Mouse (Mus musculus) myocyte (in vitro differentiated cells): ENCODE results near the gene Brdt. TPM values are rescaled to one million over a fixed set of nuclear protein-coding genes. Genes with fewer than 3 reads are reported as not detected.

Experiments used
- H3K27me3 ChIP-seq: one replicate; pipeline ENCODE4 v1.6.1; 2011; ENCODE audit not compliant: control insufficient read depth, insufficient read depth, insufficient read length
- H3K36me3 ChIP-seq: one replicate; pipeline ENCODE4 v1.6.1; 2011; ENCODE audit not compliant: control insufficient read depth, insufficient read depth
- H3K4me2 ChIP-seq: one replicate; pipeline ENCODE4 v1.6.1; 2011; ENCODE audit warnings: low read depth, control low read depth
- H3K4me3 ChIP-seq: one replicate; pipeline ENCODE4 v1.5.1; 2011; ENCODE audit warnings: mild to moderate bottlenecking, control low read depth, moderate library complexity
- H3K79me2 ChIP-seq: one replicate; pipeline ENCODE4 v1.6.1; 2011; ENCODE audit not compliant: control insufficient read depth, insufficient read depth
- H3ac ChIP-seq: one replicate; pipeline ENCODE4 v1.6.1; 2011; ENCODE audit not compliant: control insufficient read depth, insufficient read length
- CEBPB ChIP-seq: IDR thresholded peaks from 2 replicates; pipeline ENCODE4 v1.6.1; 2011; ENCODE audit warnings: mild to moderate bottlenecking, moderate library complexity; ENCODE audit not compliant: poor library complexity, insufficient read depth, severe bottlenecking
- E2F4 ChIP-seq: IDR thresholded peaks from one replicate; pipeline ENCODE4 v1.6.1; 2011; ENCODE audit warnings: mild to moderate bottlenecking, control low read depth, moderate library complexity; ENCODE audit not compliant: insufficient read depth
- MAX ChIP-seq: IDR thresholded peaks from one replicate; pipeline ENCODE4 v1.6.1; 2011; ENCODE audit warnings: low read depth, mild to moderate bottlenecking, control low read depth
- MYOD1 ChIP-seq, 3 experiments: IDR thresholded peaks; one replicate each; pipeline ENCODE4 v1.6.1; 2011; ENCODE audit warnings: control low read depth in 2 of 3, low read depth in 2 of 3, mild to moderate bottlenecking in 2 of 3, moderate library complexity in 1 of 3; ENCODE audit not compliant: insufficient read length in 2 of 3, control insufficient read depth in 1 of 3
- MYOG ChIP-seq, 3 experiments: IDR thresholded peaks; one replicate each; pipeline ENCODE4 v1.6.1; 2011; ENCODE audit warnings: control low read depth in 2 of 3, low read depth in 2 of 3, mild to moderate bottlenecking in 2 of 3; ENCODE audit not compliant: insufficient read length in 2 of 3, control insufficient read depth in 1 of 3, insufficient read depth in 1 of 3
- POLR2A ChIP-seq: IDR thresholded peaks from one replicate; pipeline ENCODE4 v1.6.1; 2011; ENCODE audit warnings: low read depth, mild to moderate bottlenecking, control low read depth, moderate library complexity; ENCODE audit not compliant: insufficient read length
- POLR2AphosphoS2 ChIP-seq: IDR thresholded peaks from one replicate; pipeline ENCODE4 v1.6.1; 2011; ENCODE audit warnings: low read depth, control low read depth; ENCODE audit not compliant: insufficient read length
- REST ChIP-seq: IDR thresholded peaks from one replicate; pipeline ENCODE4 v1.6.1; 2011; ENCODE audit warnings: mild to moderate bottlenecking, control low read depth, moderate library complexity; ENCODE audit not compliant: insufficient read depth, insufficient read length
- SRF ChIP-seq: IDR thresholded peaks from one replicate; pipeline ENCODE4 v1.6.1; 2011; ENCODE audit warnings: low read depth; ENCODE audit not compliant: control insufficient read depth, insufficient read length
- TCF12 ChIP-seq: IDR thresholded peaks from one replicate; pipeline ENCODE4 v1.6.1; 2011; ENCODE audit warnings: mild to moderate bottlenecking, control low read depth; ENCODE audit not compliant: poor library complexity, insufficient read depth, severe bottlenecking
- TCF3 ChIP-seq: IDR thresholded peaks from one replicate; pipeline ENCODE4 v1.6.1; 2011; ENCODE audit warnings: low read depth, control low read depth; ENCODE audit not compliant: insufficient read length
- USF1 ChIP-seq: IDR thresholded peaks from one replicate; pipeline ENCODE4 v1.6.1; 2011; ENCODE audit warnings: low read depth, mild to moderate bottlenecking, control low read depth, moderate library complexity
- polyA plus RNA-seq: library from polyadenylated mRNA; unstranded; fragments of >200 nt; fragmentation: generic; extraction: Trizol; gene quantifications from one replicate; pipeline ENCODE4 v1.2.1, GENCODE M21; 2012; ENCODE audit warnings: missing spikeins

Brdt gene
- polyA plus RNA-seq = 0.95 TPM

DNA sequence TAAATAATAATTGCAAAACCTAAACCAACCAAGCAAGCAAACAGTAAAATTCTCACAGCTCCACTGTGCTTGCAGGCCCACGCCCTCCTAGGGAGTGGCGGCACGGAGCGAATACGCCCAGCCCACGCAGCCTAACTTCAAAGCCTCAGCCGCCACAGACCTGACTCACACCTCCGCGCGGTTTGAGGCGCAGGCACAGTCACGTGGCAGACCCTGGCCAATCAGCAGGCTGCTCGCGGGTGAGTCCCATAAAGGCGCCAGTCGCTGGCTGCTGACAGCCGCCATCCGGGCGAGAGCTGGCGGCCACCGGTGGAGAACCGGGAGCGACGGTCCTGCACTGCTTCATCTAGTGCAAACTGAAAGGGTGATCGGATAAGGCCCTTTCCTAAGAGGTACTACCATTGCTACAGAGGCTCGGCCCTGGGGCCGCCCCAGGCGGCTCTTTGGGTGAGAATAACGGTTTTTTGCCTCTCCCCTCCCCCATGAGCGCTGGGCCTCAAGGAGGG is at the start of gene Brdt:
Gene Brdt (plus strand): TSS at position 244 of the 506 bp plus-strand sequence.
- Histone ChIP-seq H3K4me2 (no peak within 1 kb of the TSS), H3K27me3 (no peaks in the 10 kb centered on the region), H3K4me3 (no peak within 1 kb of the TSS), H3K79me2 (no peaks in the 10 kb centered on the region), H3K36me3 (no peaks in the 10 kb centered on the region), H3ac (no peak within 1 kb of the TSS)
- TF ChIP-seq MYOG (IDR thresholded peaks at IDR 0.05; ENCODE audit: control insufficient read depth in 1 of 3, insufficient read depth in 1 of 3, insufficient read length in 2 of 3, low read depth in 2 of 3) = no peak
- no peak for TF ChIP-seq MAX
- TF ChIP-seq TCF3 = no peak
- no peak for TF ChIP-seq USF1
- TF ChIP-seq MYOD1 (IDR thresholded peaks at IDR 0.05; ENCODE audit: control insufficient read depth in 1 of 3, insufficient read length in 2 of 3, low read depth in 2 of 3) = no peak
- no peak for TF ChIP-seq E2F4
- no peak for TF ChIP-seq POLR2AphosphoS2
- no peak for TF ChIP-seq TCF12
- no peak for TF ChIP-seq REST
- TF ChIP-seq CEBPB = no peak
- TF ChIP-seq POLR2A = no peak
- TF ChIP-seq SRF = no peak

DNA sequence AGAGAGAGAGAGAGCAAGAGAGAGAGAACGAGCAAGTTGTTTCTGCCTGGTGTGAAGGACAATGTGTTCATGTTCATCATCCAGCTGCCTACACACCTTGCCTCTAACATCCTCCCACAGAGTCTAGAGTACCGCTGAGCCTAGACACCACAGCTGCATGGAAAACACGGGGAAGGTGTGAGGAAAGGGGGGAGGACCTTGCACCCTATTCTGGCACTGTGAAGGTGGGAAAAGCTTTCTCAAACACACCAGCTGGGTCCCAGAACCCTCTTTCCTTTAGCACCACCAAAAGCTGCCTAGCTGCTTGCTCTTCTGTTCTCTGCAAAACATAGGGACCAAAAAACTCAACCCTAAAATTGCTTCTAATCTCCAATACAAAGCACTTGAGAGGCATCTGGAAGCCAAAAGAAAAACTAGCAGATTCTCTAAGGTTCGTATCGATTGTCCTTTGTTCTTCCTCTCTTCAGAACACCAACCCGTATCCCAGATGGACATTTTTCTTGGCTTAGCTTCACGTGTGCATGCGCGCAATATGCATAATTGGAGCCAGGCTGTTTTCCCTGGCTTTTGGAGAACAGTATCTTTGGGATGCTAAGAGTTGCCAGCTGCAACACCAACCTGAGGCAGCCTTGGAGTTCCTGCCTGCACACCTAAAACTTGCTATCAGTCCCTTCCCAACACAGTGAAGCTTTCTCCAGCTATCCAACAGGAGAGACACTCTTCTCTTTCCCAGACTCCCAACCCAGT is 48.2 kb upstream of the Brdt start:
- H3K4me2 ChIP-seq = no peak overlapping the region
- H3K79me2 ChIP-seq = no peaks in the 10 kb centered on the region
- no peaks in the 10 kb centered on the region for H3K36me3 ChIP-seq
- TF ChIP-seq SRF (no peak), MYOD1 (IDR thresholded peaks at IDR 0.05; ENCODE audit: control insufficient read depth in 1 of 3, insufficient read length in 2 of 3, low read depth in 2 of 3) (no peak), MAX (no peak), REST (no peak)
- no peak overlapping the region for H3ac ChIP-seq
- H3K27me3 ChIP-seq = peaks cover 6% of the 10 kb centered on the region
- H3K4me3 ChIP-seq = no peak overlapping the region

DNA sequence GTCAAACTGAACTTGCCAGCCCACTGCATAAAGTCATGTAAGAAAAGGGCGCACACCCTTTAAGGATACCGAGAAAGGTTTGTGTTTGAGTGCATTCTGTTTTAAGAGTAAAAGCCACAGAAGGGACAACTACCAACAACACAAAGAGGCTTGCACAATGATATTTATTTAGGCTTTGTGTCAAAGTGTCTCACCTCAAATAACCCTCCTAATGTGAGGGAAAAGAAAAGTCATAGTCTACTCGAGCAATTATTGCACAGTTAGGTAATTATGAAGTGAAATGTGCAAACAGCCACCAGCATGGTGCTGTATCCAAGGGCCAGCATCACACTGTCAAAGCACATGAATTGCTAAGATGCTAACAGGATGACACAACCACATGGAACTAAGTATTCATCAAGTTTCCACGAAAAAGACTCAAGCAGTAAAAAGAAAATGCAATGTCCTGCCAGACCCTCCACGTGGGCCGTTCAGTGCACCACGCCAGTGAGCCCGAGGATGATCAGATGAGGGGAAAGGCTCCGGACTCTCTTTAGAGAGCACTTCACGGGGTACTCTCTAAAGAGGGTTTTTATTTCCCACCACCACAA is 46.9 kb upstream of the Brdt start:
- Histone ChIP-seq H3ac (no peak overlapping the region), H3K79me2 (no peaks in the 10 kb centered on the region), H3K4me3 (no peak overlapping the region), H3K36me3 (no peaks in the 10 kb centered on the region), H3K27me3 (peaks cover 15% of the 10 kb centered on the region), H3K4me2 (no peak overlapping the region)
- TF ChIP-seq CEBPB = no peak
- TF ChIP-seq USF1 = no peak
- no peak for TF ChIP-seq REST
- TF ChIP-seq SRF = no peak
- TF ChIP-seq POLR2AphosphoS2 = no peak
- no peak for TF ChIP-seq MYOD1 (IDR thresholded peaks at IDR 0.05; ENCODE audit: control insufficient read depth in 1 of 3, insufficient read length in 2 of 3, low read depth in 2 of 3)
- no peak for TF ChIP-seq E2F4
- no peak for TF ChIP-seq TCF3
- TF ChIP-seq TCF12 = no peak
- TF ChIP-seq MAX = no peak
- TF ChIP-seq MYOG (IDR thresholded peaks at IDR 0.05; ENCODE audit: control insufficient read depth in 1 of 3, insufficient read depth in 1 of 3, insufficient read length in 2 of 3, low read depth in 2 of 3) = no peak
- no peak for TF ChIP-seq POLR2A

DNA sequence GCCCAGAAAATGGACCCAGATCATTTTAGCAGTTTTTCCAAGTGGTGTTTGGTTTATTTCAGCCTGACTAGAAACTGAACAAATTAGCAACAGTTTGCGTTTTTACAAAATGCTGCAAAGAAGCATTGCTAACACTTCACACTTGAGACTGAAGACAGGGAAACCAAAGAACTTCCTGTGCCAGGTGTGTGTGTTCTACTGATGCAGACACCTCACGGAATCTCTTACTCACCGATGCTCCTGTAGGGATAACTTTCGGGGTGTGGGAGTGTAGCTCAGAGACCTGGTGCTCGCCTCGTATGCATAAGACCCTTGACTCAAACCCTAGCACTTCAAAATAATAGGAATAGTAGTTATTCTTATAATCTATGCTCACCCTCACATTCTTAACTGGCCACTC is 45.4 kb upstream of the Brdt start:
- H3ac ChIP-seq = no peak overlapping the region
- peaks cover 22% of the 10 kb centered on the region for H3K27me3 ChIP-seq
- no peaks in the 10 kb centered on the region for H3K36me3 ChIP-seq
- H3K79me2 ChIP-seq = no peaks in the 10 kb centered on the region
- H3K4me3 ChIP-seq = no peak overlapping the region
- no peak overlapping the region for H3K4me2 ChIP-seq
- TF ChIP-seq TCF12 = no peak
- no peak for TF ChIP-seq POLR2A
- no peak for TF ChIP-seq REST
- no peak for TF ChIP-seq MYOG (IDR thresholded peaks at IDR 0.05; ENCODE audit: control insufficient read depth in 1 of 3, insufficient read depth in 1 of 3, insufficient read length in 2 of 3, low read depth in 2 of 3)
- TF ChIP-seq MAX = no peak
- TF ChIP-seq SRF = no peak
- TF ChIP-seq CEBPB = no peak
- no peak for TF ChIP-seq USF1
- no peak for TF ChIP-seq TCF3
- TF ChIP-seq POLR2AphosphoS2 = no peak
- TF ChIP-seq MYOD1 (IDR thresholded peaks at IDR 0.05; ENCODE audit: control insufficient read depth in 1 of 3, insufficient read length in 2 of 3, low read depth in 2 of 3) = no peak
